Comparison of ENCODE assay signal across 25 mouse cellular contexts in genomic region chr6:6781556-6781955, GRCm38 (mm10).
DNase-seq lines count a peak whose midpoint lies in the region; TF ChIP-seq lines count a peak whose summit lies in the region.
"Had no signal": no experiment of that assay in that cellular context is flagged by ENCODE, and none has a peak within 500 bp of the region (broad histone marks: within the 10 kb centered on the region; RNA-seq: fewer than 3 reads in every experiment).

No protein-coding gene starts in this region.

- WGBS in olfactory bulb, adult 2 months = 9% methylated on average over 3 of the region's 3 CpGs

- H3K4me3 ChIP-seq in olfactory bulb, adult 2 months (ENCODE audit: insufficient read depth, low read depth, low read length) = no peak overlapping the region
- H3K4me3 ChIP-seq: erythroblast, embryonic 14.5 days; forebrain, embryonic 12.5 days; hindbrain, embryonic 13.5 days; limb, embryonic 15.5 days; liver, embryonic 13.5 days; midbrain, embryonic 12.5 days; neural tube, embryonic 15.5 days had no signal

- H3K27ac ChIP-seq in olfactory bulb, adult 2 months (ENCODE audit: insufficient read depth, low read depth, low read length) = 0 out of 2 replicates have a peak overlapping the region, but pooled peaks have one; percentile 25
- H3K27ac ChIP-seq: forebrain, embryonic 12.5 days; hindbrain, embryonic 13.5 days; limb, embryonic 15.5 days; liver, embryonic 13.5 days; midbrain, embryonic 12.5 days; neural tube, embryonic 15.5 days had no signal

- no peaks in the 10 kb centered on the region for H3K4me1 ChIP-seq in olfactory bulb, adult 2 months (ENCODE audit: control insufficient read depth, insufficient read depth, low read length)
- H3K4me1 ChIP-seq: hindbrain, embryonic 13.5 days; limb, embryonic 15.5 days; liver, embryonic 13.5 days; neural tube, embryonic 15.5 days had no signal

- no peak for TF ChIP-seq CTCF in olfactory bulb, adult 2 months (IDR thresholded peaks at IDR 0.05; ENCODE audit: insufficient read depth, low read depth, low read length)

- no peak for TF ChIP-seq POLR2A in olfactory bulb, adult 2 months (IDR thresholded peaks at IDR 0.05; ENCODE audit: insufficient read depth, low read depth, low read length)

- DNase-seq in embryo, embryonic 11 days = peak; percentile 17
- DNase-seq in embryo, embryonic 10 days (ENCODE audit: low spot score) = no peak
- peak; percentile 9 for DNase-seq in kidney, postnatal 10 days
- DNase-seq in kidney, adult 8-10 months = no peak
- peak; percentile 36 for DNase-seq in retina, postnatal 1 day
- DNase-seq in retina, embryonic 14.5 days (ENCODE audit: low spot score) = no peak
- no peak for DNase-seq in spleen, adult 18-20 months
- DNase-seq: adrenal gland, postnatal 36 days; cerebellum, adult 9-10 months; heart, postnatal 36 days; kidney, adult 9 months; kidney, postnatal 25 days; liver, embryonic 13.5 days; lung, adult 18-20 months; lung, postnatal 10 days; right cerebral cortex, postnatal 4 days; thymus, adult 2 months; thymus, postnatal 36 days had no signal

Comparison
In these comparisons a context has a peak if more than half of its experiments do, and no peak if none do; other contexts are left out.
1. DNase-seq: peak in embryo, embryonic 11 days (single experiment), kidney, postnatal 10 days (single experiment) and retina, postnatal 1 day (single experiment); none in embryo, embryonic 10 days (single experiment), kidney, adult 8-10 months (0 of 2), retina, embryonic 14.5 days (single experiment) and spleen, adult 18-20 months (0 of 2).